ENCODE assay signal across 8 mouse cellular contexts in genomic region chr9:61404998-61405621, GRCm38 (mm10). TPM values are rescaled to one million over a fixed set of nuclear protein-coding genes. Genes with fewer than 3 reads are reported as not detected.
DNase-seq lines count a peak whose midpoint lies in the region; ATAC-seq and TF ChIP-seq lines count a peak whose summit lies in the region.

No protein-coding gene starts in this region.

- no peak for TF ChIP-seq EP300 in heart, adult 2 months (IDR thresholded peaks at IDR 0.05; ENCODE audit: insufficient read depth, low read depth, low read length)

- no peak for TF ChIP-seq POLR2A in heart, adult 2 months (IDR thresholded peaks at IDR 0.05; ENCODE audit: insufficient read depth, low read depth, low read length)
- no peak for TF ChIP-seq POLR2A in kidney, adult 2 months (IDR thresholded peaks at IDR 0.05; ENCODE audit: low read depth, low read length)

- H3K79me2 ChIP-seq in heart, adult 2 months (replicated peaks; ENCODE audit: control insufficient read depth, insufficient read depth, low read length): no peaks in the 10 kb centered on the region

- intact Hi-C loops in heart, adult 2 months (cut with DNase I): loop anchor here (2.0 kb wide), 1 partner anchor 30 kb away; no protein-coding TSS in a partner anchor
- intact Hi-C loops in left cerebral cortex, postnatal 25 days (cut with DNase I): loop anchor here (2.0 kb wide), 1 partner anchor 34 kb away; no protein-coding TSS in a partner anchor

- TF ChIP-seq CTCF in heart, adult 2 months (IDR thresholded peaks at IDR 0.05): no peak
- TF ChIP-seq CTCF in kidney, adult 2 months (conservative IDR thresholded peaks at IDR 0.05; ENCODE audit: insufficient read depth, insufficient read length, low read depth, low read length): no peak

- H3K36me3 ChIP-seq in embryonic facial prominence, embryonic 13.5 days: peaks cover 78% of the 10 kb centered on the region
- H3K36me3 ChIP-seq in heart, adult 2 months (ENCODE audit: control insufficient read depth, insufficient read depth, low read length): no peaks in the 10 kb centered on the region
- peaks cover 5% of the 10 kb centered on the region for H3K36me3 ChIP-seq in kidney, adult 2 months (ENCODE audit: control insufficient read depth, insufficient read depth, low read length)
- H3K36me3 ChIP-seq in neural tube, embryonic 12.5 days: peaks cover 72% of the 10 kb centered on the region

- peak; percentile 84 for ATAC-seq in embryonic facial prominence, embryonic 13.5 days (ENCODE audit: insufficient number of reproducible peaks, insufficient read depth, low FRiP score, low TSS enrichment, low read depth)
- ATAC-seq in neural tube, embryonic 12.5 days (ENCODE audit: low FRiP score, low read depth): peak; percentile 83

- DNase-seq in brain, adult 2 months (ENCODE audit: low read depth, low spot score): peak; percentile 81
- peak; percentile 76 to 78 for DNase-seq in heart, adult 2 months
- DNase-seq in kidney, adult 2 months: peak; percentile 95
- peak; percentile 82 to 83 for DNase-seq in left cerebral cortex, postnatal 25 days (ENCODE audit: low spot score in 2 of 2)
- DNase-seq in spleen, adult 12 weeks (ENCODE audit: low spot score): no peak
- no peak for DNase-seq in thymus, postnatal 14 days

- H3K4me1 ChIP-seq in embryonic facial prominence, embryonic 13.5 days: peaks cover 68% of the 10 kb centered on the region
- 0 out of 2 replicates have a peak, but pooled peaks cover 2% of the 10 kb centered on the region for H3K4me1 ChIP-seq in heart, adult 2 months (ENCODE audit: control insufficient read depth, insufficient read depth, low read length)
- peaks cover 33% of the 10 kb centered on the region for H3K4me1 ChIP-seq in kidney, adult 2 months (ENCODE audit: control insufficient read depth, insufficient read depth, low read length)
- peaks cover 66% of the 10 kb centered on the region for H3K4me1 ChIP-seq in neural tube, embryonic 12.5 days

- H3K27me3 ChIP-seq in embryonic facial prominence, embryonic 13.5 days: peaks cover 17% of the 10 kb centered on the region
- no peaks in the 10 kb centered on the region for H3K27me3 ChIP-seq in heart, adult 2 months (ENCODE audit: control insufficient read depth, insufficient read depth, low read length)
- H3K27me3 ChIP-seq in kidney, adult 2 months (replicated peaks; ENCODE audit: control insufficient read depth, insufficient read depth, low read length): no peaks in the 10 kb centered on the region
- 0 out of 2 replicates have a peak, but pooled peaks cover 3% of the 10 kb centered on the region for H3K27me3 ChIP-seq in neural tube, embryonic 12.5 days (replicated peaks)

- peak overlapping the region; percentile 68 for H3K27ac ChIP-seq in embryonic facial prominence, embryonic 13.5 days
- H3K27ac ChIP-seq in heart, adult 2 months: no peak overlapping the region
- H3K27ac ChIP-seq in kidney, adult 2 months (ENCODE audit: insufficient read depth, low read depth, low read length): no peak overlapping the region
- peak overlapping the region; percentile 74 for H3K27ac ChIP-seq in neural tube, embryonic 12.5 days

- 6% methylated on average over 19 of the region's 19 CpGs for WGBS in embryonic facial prominence, embryonic 13.5 days
- WGBS in heart, adult 2 months: 29% methylated on average over 19 of the region's 19 CpGs
- 15% methylated on average over 19 of the region's 19 CpGs for WGBS in kidney, adult 2 months
- 10% methylated on average over 19 of the region's 19 CpGs for WGBS in neural tube, embryonic 12.5 days

- H3K9me3 ChIP-seq in embryonic facial prominence, embryonic 13.5 days: no peaks in the 10 kb centered on the region
- H3K9me3 ChIP-seq in neural tube, embryonic 12.5 days: no peaks in the 10 kb centered on the region

- H3K4me3 ChIP-seq in embryonic facial prominence, embryonic 13.5 days: no peak overlapping the region
- H3K4me3 ChIP-seq in heart, adult 2 months: no peak overlapping the region
- no peak overlapping the region for H3K4me3 ChIP-seq in kidney, adult 2 months (ENCODE audit: insufficient read depth, low read depth, low read length)
- peak overlapping the region; percentile 1; the same call in 1 of the 2 replicates for H3K4me3 ChIP-seq in neural tube, embryonic 12.5 days

- H3K4me2 ChIP-seq in embryonic facial prominence, embryonic 13.5 days: peak overlapping the region; percentile 40
- H3K4me2 ChIP-seq in neural tube, embryonic 12.5 days (replicated peaks): peak overlapping the region; percentile 38

- no peak overlapping the region for H3K9ac ChIP-seq in embryonic facial prominence, embryonic 13.5 days
- H3K9ac ChIP-seq in heart, adult 2 months (ENCODE audit: low read depth, low read length): no peak overlapping the region
- H3K9ac ChIP-seq in neural tube, embryonic 12.5 days: 0 out of 2 replicates have a peak overlapping the region, but pooled peaks have one; percentile 21

RNA-seq across cellular contexts. Expression of gene Tle3, which starts 32.9 kb away (rescaled TPM):
- 38.9 and 39.5 TPM in 2 replicates for polyA plus RNA-seq in embryonic facial prominence, embryonic 13.5 days (2015; fragmentation: Nextera tagmentation; extraction: Ambion mirVana)
- 10 to 100 TPM; 16.5 to 16.8 TPM for total RNA-seq in heart, adult 2 months (2021)
- polyA plus RNA-seq in heart, adult 2 months (2012; rRNA removed): 15.7 and 16.6 TPM in 2 replicates
- 47.2 and 50.9 TPM in 2 replicates for polyA plus RNA-seq in kidney, adult 2 months (2012; rRNA removed)
- 10 to 100 TPM; 67.9 to 79.5 TPM for total RNA-seq in left cerebral cortex, postnatal 25 days (2021)
- 55.5 and 58.7 TPM in 2 replicates for polyA plus RNA-seq in neural tube, embryonic 12.5 days (2016; fragmentation: Nextera tagmentation; extraction: Ambion mirVana)

Comparison
In these comparisons a context has a peak if more than half of its experiments do, and no peak if none do; other contexts are left out.
1. DNase-seq: peak in brain, adult 2 months (single experiment), heart, adult 2 months (2 of 2), kidney, adult 2 months (single experiment) and left cerebral cortex, postnatal 25 days (2 of 2); none in spleen, adult 12 weeks (single experiment) and thymus, postnatal 14 days (single experiment).
2. H3K27ac ChIP-seq: peak in embryonic facial prominence, embryonic 13.5 days (single experiment) and neural tube, embryonic 12.5 days (single experiment); none in heart, adult 2 months (single experiment) and kidney, adult 2 months (single experiment).